Mouse (Mus musculus) kidney, adult 18-20 months (tissue): ENCODE measurements around the gene Tm7sf3.
A peak's percentile ranks its signal among the peaks of the same experiment; 100 is the strongest.

Experiments used
- DNase-seq: peaks from one replicate; pipeline ENCODE4 v3.0.0; 2021

Tm7sf3 gene

GRCm38 (mm10) chr6:146642276-146643183 is at the start of gene Tm7sf3, which contains the start of gene Med21:
TSS of gene Tm7sf3 (minus strand) at chr6:146642824.
TSS of gene Med21 (plus strand) at chr6:146642547.
- peak; percentile 97 for DNase-seq

- DNase-seq = no peak
Measured at GRCm38 (mm10) chr6:146688861-146689260, 46.2 kb upstream of the Tm7sf3 start.

- no peak for DNase-seq
Measured at GRCm38 (mm10) chr6:146688010-146688409, 45.4 kb upstream of the Tm7sf3 start.

GRCm38 (mm10) chr6:146686463-146687196 is 44.0 kb upstream of the Tm7sf3 start:
- DNase-seq = no peak

GRCm38 (mm10) chr6:146685781-146686308 is 43.2 kb upstream of the Tm7sf3 start:
- peak; percentile 29 for DNase-seq

- DNase-seq = no peak
Measured at GRCm38 (mm10) chr6:146683881-146684280, 41.3 kb upstream of the Tm7sf3 start.

- DNase-seq = no peak
Measured at GRCm38 (mm10) chr6:146678136-146679070, 35.8 kb upstream of the Tm7sf3 start.

GRCm38 (mm10) chr6:146676904-146677303 is 34.3 kb upstream of the Tm7sf3 start:
- DNase-seq = no peak

GRCm38 (mm10) chr6:146674881-146675536 is 32.4 kb upstream of the Tm7sf3 start:
- DNase-seq = no peak

- DNase-seq = no peak
Measured at GRCm38 (mm10) chr6:146674420-146674819, 31.8 kb upstream of the Tm7sf3 start.

- DNase-seq = no peak
Measured at GRCm38 (mm10) chr6:146673696-146674095, 31.1 kb upstream of the Tm7sf3 start.

- no peak for DNase-seq
Measured at GRCm38 (mm10) chr6:146672106-146672505, 29.5 kb upstream of the Tm7sf3 start.

- DNase-seq = no peak
Measured at GRCm38 (mm10) chr6:146670956-146671855, 28.6 kb upstream of the Tm7sf3 start.

- DNase-seq = no peak
Measured at GRCm38 (mm10) chr6:146668606-146669005, 26.0 kb upstream of the Tm7sf3 start.

GRCm38 (mm10) chr6:146666811-146667210 is 24.2 kb upstream of the Tm7sf3 start:
- DNase-seq = no peak

- no peak for DNase-seq
Measured at GRCm38 (mm10) chr6:146665408-146665807, 22.8 kb upstream of the Tm7sf3 start.

- no peak for DNase-seq
Measured at GRCm38 (mm10) chr6:146664917-146665316, 22.3 kb upstream of the Tm7sf3 start.

GRCm38 (mm10) chr6:146664116-146664515 is 21.5 kb upstream of the Tm7sf3 start:
- DNase-seq = peak; percentile 52

GRCm38 (mm10) chr6:146662679-146663078 is 20.1 kb upstream of the Tm7sf3 start:
- peak; percentile 53 for DNase-seq

GRCm38 (mm10) chr6:146661655-146662054 is 19.0 kb upstream of the Tm7sf3 start:
- no peak for DNase-seq

GRCm38 (mm10) chr6:146660591-146660990 is 18.0 kb upstream of the Tm7sf3 start:
- DNase-seq = no peak
